Mouse (Mus musculus) embryonic fibroblast, embryonic 13.5 days (primary cell): ENCODE results near the gene Cdk1.

Experiments used
- CTCF ChIP-seq: IDR thresholded peaks from 2 replicates; pipeline ENCODE4 v1.5.1; 2011; ENCODE audit warnings: mild to moderate bottlenecking, control low read depth, low read length, moderate library complexity, borderline replicate concordance; ENCODE audit not compliant: insufficient read depth
- POLR2A ChIP-seq: IDR thresholded peaks from 2 replicates; pipeline ENCODE4 v1.6.1; 2011; ENCODE audit warnings: low read depth, mild to moderate bottlenecking, control low read depth, low read length, moderate library complexity

GRCm38 (mm10) chr10:69342328-69342727, 10.4 kb downstream of the Cdk1 start:
- no peak for TF ChIP-seq CTCF
- TF ChIP-seq POLR2A = no peak
